Mouse (Mus musculus): Measurements from ENCODE around the gene Ckap5. TPM values are rescaled to one million over a fixed set of nuclear protein-coding genes. Genes with fewer than 3 reads are reported as not detected.
A peak's percentile ranks its signal among the peaks of the same experiment; 100 is the strongest.
"Not testable (repeated sequence)": the region's sequence is repeated elsewhere in the genome, so short reads cannot be mapped to it uniquely, and the experiment has no call there.

Gene Ckap5
- total RNA-seq (2017), result 35.8 to 49.7 TPM (median 41.9 TPM) in 3 replicates

DNA sequence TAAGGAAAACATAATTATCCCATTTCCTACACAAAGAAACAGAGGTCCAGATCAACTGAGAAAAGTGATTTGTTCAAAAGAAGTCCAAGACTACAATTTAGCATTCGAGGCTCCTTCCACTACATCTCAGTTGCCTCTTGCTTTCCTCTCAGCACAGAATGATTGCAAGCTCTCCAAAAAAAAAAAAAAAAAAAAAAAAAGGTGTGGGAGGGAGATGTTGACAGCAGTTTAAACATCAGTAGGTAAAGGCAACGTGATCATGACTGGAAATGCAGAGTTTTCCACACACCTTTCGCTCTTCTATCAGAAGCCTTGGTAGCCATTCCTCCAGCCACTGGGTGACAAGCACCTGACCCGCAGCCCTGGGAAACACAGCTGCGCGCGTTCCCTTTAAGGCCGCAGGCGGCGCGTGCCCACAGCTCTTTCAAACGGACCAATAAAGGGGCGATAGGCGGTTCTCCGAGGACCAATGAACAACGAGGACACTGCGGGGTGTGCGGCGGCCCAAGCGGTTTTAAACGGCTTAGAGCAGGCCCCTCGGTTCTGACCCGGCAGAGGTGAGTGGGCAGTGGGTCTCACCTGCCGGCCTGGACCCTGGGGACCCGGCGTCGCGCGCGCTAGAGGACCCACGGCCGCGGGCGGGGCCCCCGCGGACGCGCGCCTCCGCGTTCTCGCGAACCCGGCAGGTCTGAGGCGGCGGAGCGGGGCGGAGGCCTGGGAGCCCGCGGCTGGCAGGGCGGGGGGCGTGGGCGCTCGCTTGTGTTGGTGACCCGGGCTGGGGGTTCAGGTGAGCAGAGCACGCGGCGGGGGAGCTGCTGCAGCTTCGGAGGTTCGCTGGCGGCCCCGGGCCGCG lies at the start of gene Ckap5:
Gene Ckap5 (plus strand): TSS at position 469 of the 853 bp plus-strand sequence.
- peak; percentile 100 for ATAC-seq (replicated peaks; ENCODE audit: insufficient number of reproducible peaks, low FRiP score, low TSS enrichment, poor library complexity, severe bottlenecking)

DNA sequence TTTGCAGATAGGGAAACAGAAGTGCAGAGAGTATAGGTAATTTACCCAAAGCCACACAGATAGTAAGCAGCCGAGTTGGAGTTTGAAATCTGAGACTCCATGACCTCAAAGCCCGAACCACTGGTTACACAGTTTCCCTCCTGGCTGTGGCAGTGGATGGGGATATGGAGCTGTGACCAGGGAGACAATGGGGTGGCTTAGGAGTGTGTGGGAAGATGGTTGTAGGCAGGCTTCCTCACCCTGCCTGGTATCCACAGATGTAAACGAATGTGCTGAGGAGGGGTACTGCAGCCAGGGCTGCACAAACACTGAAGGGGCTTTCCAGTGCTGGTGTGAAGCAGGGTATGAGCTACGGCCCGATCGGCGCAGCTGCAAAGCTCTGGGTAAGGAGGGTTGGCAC lies 49.7 kb upstream of the Ckap5 start:
- ATAC-seq (replicated peaks; ENCODE audit: insufficient number of reproducible peaks, low FRiP score, low TSS enrichment, poor library complexity, severe bottlenecking), result no peak

DNA sequence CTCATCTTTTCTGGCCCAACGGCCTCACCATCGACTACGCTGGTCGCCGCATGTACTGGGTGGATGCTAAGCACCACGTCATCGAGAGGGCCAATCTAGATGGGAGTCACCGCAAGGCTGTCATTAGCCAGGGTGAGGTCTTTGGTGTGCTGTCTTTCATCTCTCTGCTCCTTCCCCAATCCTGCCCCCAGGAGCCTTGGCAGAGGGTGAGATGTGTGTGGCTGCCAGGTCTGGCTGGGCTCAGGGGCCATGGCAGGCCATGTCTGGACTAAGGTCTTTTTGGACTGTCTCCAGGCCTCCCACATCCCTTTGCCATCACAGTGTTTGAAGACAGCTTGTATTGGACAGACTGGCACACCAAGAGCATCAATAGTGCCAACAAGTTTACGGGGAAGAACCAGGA lies 46.2 kb upstream of the Ckap5 start:
- ATAC-seq (replicated peaks; ENCODE audit: insufficient number of reproducible peaks, low FRiP score, low TSS enrichment, poor library complexity, severe bottlenecking), result no peak

DNA sequence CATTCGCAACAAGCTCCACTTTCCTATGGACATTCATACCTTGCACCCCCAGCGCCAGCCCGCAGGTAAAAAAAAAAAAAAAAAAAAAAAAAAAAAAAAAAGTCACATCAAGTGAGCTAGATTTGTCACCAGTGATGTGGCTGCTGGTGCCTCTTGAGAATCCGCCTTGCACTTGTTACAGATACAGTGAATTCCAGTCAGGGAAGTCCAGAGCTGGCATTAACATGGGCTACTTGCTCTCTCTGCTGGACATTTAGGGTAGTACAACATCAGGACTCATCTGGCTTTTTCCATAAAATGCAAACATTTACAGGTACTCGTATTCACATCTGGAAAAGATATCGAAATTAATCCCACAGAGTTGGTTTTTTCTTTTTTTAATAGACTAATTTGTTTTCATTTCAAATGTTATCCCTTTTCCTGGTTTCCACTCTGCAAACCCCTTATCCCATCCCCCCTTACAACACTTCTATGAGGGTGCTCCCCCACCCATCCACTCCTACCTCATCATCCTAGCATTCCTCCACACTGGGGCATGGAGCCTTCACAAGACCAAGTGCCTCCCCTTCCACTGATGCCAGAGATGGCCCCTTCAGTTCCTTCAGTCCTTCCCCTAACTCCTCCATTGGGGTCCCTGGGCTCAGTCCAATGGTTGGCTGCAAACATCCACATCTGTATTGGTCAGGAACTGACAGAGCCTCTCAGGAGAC lies 45.6 kb upstream of the Ckap5 start:
- ATAC-seq (replicated peaks; ENCODE audit: insufficient number of reproducible peaks, low FRiP score, low TSS enrichment, poor library complexity, severe bottlenecking), result no peak; the same call in 1 of the 2 replicates

DNA sequence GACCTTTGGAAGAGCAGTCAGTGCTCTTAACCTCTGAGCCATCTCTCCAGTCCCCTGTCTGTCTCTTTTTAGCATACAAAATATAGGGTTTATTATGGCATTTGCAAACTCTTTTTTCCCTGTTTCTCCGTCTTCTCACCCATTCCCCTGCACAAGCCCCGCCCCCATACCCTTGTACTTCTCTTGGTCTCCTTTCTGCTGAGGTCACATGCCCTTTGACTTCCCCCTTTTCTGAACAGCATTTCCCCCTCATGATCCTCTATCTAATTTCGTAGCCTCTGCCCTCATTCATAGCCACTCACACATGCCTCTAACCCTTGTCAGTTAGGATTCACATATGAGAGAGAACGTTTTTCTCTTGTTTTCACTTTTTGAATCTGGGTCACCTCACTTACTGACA lies 41.9 kb upstream of the Ckap5 start:
- no peak for ATAC-seq (replicated peaks; ENCODE audit: insufficient number of reproducible peaks, low FRiP score, low TSS enrichment, poor library complexity, severe bottlenecking)

DNA sequence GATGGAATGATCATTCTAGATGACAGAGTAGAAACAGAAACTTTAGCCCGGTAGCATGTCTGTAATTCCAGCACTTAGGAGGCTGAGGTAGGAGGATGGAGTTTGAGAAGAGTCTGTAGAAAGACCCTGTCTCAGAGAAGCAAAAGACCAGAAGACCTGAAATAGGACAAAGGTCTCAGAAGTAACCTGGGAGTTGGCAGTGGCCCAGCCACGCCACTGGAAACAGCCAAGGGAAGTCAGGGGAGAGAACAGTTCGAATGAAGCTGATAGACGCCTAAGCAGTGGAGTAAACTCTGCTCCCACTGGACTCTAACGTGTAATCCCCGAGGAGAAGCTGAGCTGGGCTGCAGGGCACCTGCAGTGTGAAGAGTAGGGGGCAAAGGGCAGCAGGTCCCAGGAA lies 41.3 kb upstream of the Ckap5 start:
- ATAC-seq (replicated peaks; ENCODE audit: insufficient number of reproducible peaks, low FRiP score, low TSS enrichment, poor library complexity, severe bottlenecking), result no peak

DNA sequence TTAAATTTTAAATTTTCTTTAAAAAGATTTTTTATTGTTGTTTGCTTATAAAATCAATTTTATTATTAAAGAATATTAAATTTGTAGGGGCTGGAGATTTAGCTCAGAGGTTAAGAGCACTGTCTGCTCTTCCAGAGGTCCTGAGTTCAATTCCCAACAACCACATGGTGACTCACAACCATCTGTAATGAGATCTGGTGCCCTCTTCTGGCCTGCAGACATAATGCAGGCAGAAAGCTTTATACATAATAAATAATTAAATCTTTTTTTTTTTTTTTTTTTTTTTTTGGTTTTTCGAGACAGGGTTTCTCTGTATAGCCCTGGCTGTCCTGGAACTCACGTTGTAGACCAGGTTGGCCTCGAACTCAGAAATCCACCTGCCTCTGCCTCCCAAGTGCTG lies 39.3 kb upstream of the Ckap5 start:
- not testable (repeated sequence) for ATAC-seq (replicated peaks; ENCODE audit: insufficient number of reproducible peaks, low FRiP score, low TSS enrichment, poor library complexity, severe bottlenecking)

DNA sequence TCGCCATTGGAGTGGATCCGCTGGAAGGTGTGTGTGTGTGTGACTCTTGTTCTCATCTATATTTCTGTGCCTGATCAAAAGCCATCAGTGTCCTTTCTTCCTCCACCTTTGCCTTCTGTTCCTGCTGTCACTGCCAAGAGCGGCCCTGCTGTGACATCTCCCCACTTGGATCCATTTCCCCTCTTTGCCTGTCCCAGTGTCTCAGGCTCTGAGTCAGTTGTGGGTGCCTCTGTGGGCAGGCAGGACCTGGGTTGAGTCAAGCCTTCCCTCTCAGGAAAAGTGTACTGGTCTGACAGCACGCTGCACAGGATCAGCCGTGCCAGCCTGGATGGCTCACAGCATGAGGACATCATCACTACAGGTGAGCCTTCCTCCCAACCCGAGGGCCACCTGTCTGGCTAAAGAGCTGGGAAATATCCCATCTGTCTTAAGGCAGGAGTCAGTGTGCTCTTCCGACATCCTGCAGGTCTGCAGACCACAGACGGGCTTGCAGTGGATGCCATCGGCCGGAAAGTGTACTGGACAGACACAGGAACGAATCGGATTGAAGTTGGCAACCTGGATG lies 34.4 kb upstream of the Ckap5 start:
- ATAC-seq (replicated peaks; ENCODE audit: insufficient number of reproducible peaks, low FRiP score, low TSS enrichment, poor library complexity, severe bottlenecking), result no peak

DNA sequence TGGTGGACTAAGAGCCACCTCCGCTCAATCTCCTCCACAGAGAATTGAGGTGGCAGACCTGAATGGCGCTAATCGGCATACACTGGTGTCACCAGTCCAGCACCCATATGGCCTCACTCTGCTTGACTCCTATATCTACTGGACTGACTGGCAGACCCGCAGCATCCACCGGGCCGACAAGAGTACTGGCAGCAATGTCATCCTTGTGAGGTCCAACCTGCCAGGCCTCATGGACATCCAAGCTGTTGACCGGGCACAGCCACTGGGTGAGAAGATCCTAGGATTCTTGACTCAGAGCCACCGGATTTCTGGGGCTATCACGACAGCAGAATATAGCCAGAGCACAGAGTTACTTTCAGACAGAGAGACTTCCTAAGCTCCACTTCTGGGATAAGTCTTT lies 32.6 kb upstream of the Ckap5 start:
- ATAC-seq (replicated peaks; ENCODE audit: insufficient number of reproducible peaks, low FRiP score, low TSS enrichment, poor library complexity, severe bottlenecking), result no peak

DNA sequence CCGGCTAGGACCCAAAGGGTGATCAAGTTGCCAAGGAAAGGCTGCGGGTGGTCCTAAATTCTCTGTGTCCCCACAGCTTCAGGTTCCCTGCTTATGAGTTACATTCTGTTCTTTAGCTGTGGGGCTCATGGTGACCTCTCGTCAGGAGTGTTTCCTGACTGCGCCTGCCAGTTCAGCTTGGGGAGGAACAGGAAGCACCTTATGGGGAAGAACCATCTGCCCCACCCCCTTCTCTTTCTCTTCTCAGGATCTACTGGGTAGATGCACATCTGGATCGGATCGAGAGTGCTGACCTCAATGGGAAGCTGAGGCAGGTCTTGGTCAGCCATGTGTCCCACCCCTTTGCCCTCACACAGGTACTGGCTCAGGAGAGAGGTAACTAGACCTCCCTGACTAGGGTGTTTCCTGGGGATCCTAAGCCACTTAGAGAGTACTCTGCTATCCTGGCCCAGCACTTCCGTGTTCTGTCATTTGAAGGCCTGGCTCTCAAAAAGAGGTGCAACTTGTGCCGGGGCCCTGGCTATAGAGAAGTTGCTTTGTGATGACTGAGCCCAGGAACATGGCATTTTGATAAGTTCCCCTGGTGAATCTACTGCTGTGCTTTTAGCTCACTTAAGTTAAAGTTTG lies 28.4 kb upstream of the Ckap5 start:
- ATAC-seq (replicated peaks; ENCODE audit: insufficient number of reproducible peaks, low FRiP score, low TSS enrichment, poor library complexity, severe bottlenecking), result peak; percentile 77

DNA sequence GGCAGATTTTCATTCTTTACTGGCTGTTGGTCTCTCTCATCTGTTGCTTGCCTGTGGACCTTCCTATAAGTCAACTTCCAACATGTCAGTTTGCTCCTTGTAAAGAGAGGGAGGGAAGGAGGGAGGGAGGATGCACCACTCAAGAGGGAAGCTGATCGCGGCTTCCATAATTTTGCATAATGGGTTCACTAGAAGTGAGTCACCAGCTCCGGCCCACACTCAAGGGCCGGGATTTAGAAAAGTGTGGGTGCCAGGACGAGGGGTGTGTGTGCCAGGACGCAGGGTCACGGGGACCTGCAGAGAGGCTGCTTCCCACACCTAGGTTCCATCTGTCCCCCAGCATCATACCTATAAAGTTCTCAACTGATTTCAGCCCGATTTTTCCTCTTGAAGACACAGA lies 18.5 kb upstream of the Ckap5 start:
- no peak for ATAC-seq (replicated peaks; ENCODE audit: insufficient number of reproducible peaks, low FRiP score, low TSS enrichment, poor library complexity, severe bottlenecking)

DNA sequence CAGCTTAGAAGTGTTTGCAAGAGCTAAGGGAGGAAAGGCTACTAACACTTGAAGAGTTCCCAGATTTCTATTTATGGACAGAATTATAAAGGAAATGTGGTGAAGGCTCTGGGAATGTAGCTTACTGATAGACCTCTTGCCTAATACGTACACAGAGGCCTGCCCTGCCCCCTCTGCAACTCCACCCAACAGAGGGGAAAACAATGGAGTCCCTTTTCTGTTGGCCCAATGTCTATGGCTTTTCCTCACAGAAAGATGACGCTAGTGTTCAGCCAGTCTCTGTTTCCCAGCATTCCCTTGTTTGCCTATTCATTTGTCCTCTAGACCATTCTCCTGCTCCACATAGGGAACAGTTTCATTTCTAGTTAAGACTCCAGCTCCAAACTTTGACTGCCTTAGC lies 9.4 kb upstream of the Ckap5 start:
- no peak for ATAC-seq (replicated peaks; ENCODE audit: insufficient number of reproducible peaks, low FRiP score, low TSS enrichment, poor library complexity, severe bottlenecking)

DNA sequence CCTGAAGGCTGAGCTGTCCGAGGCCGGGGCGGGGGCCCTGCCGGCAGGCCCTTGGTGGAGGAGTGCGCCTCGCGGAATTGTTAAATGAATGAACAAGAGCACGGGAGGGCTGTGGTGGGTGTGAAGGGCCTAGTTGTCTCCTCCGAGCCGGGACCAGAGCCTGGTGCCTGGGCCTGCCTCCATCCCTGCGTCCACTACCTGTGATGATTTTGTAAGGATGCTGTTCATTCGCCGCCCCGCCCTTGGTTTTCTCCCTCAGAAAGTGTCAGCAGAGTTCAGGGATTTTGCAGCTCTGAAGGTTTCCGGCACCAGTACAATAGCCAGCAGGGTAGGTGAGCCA lies 555 bp downstream of the Ckap5 start:
- no peak for ATAC-seq (replicated peaks; ENCODE audit: insufficient number of reproducible peaks, low FRiP score, low TSS enrichment, poor library complexity, severe bottlenecking)

DNA sequence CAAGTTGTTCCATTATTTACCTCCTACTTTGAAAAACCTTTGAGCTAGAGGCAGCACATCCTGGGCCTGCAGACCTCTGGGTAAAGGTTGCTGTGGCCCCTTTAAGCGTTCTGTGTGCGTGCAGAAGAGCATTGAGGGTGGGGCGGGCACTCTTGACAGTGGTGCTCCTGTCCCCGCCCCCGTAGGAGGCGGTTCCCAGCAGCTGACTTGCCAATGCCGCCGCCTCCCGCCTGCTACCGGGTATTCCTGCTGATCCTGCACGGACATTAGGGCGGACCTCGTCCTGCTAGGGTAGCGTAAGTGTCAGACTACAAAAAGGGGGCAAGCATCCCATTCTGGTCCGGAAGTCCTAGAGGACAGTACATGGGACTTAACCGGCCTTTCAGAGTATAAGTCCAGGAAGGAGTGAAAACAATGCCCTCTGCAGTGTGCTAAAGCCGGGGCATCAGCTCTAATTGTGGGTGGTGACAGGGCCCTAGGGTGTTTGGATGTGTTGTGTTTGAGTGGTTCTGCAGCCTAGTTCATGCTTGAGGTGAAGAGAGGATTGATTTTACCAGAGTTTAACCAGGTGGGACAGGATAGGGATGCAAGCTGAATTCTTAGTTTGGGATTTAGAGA lies 11.1 kb downstream of the Ckap5 start:
- peak; percentile 100 for ATAC-seq (replicated peaks; ENCODE audit: insufficient number of reproducible peaks, low FRiP score, low TSS enrichment, poor library complexity, severe bottlenecking)

DNA sequence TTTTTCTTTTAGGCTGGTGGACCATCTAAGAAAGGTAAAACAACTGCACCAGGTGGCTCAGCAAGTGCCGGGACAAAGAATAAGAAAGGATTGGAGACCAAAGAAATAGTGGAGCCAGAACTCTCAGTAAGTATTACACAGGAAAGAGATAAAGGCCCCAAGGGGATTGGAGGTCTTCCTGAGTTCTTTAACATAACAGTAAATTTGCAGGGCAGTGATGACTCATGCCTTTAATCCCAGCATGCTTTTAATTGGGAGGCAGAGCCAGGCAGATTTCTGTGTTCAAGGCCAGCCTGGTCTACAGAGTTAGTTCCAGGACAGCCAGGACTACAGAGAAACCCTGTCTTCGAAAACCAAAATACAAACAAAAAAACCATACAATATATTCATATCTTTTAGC lies 41.6 kb downstream of the Ckap5 start:
- ATAC-seq (replicated peaks; ENCODE audit: insufficient number of reproducible peaks, low FRiP score, low TSS enrichment, poor library complexity, severe bottlenecking), result no peak

DNA sequence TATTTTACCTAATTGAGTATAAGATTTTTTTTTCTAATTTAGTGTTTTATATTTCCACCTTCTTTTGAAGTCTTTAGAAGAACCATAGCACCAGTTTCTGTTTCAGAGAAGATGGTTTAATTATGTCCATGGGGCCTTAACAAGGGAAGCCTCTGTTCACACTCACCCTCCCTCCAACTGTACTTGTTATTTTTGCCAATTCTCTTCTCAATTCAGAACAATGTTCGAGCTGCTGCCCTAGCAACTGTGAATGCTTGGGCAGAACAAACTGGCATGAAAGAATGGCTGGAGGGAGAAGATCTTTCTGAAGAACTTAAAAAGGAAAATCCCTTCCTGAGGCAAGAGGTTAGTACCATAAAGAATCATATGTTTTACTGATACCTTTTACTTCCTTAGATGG lies 54.3 kb downstream of the Ckap5 start:
- ATAC-seq (replicated peaks; ENCODE audit: insufficient number of reproducible peaks, low FRiP score, low TSS enrichment, poor library complexity, severe bottlenecking), result no peak

DNA sequence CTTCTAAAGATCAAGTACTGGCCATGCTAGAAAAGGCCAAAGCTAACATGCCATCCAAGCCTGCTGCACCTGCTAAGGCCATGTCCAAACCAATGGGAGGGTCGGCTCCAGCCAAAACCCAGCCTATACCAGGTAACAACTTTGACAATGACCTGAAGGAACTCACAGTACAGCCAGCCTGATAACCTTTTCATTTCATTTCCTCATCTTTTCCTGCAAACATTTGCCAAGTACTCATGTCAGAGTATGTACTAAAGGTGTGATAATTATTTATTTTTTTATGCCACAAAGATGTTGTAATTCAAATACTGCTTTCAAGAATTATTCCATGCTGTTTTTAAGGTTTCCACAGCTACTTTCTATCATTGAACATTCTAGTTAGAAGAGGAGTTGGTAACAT lies 59.7 kb downstream of the Ckap5 start:
- ATAC-seq (replicated peaks; ENCODE audit: insufficient number of reproducible peaks, low FRiP score, low TSS enrichment, poor library complexity, severe bottlenecking), result no peak

DNA sequence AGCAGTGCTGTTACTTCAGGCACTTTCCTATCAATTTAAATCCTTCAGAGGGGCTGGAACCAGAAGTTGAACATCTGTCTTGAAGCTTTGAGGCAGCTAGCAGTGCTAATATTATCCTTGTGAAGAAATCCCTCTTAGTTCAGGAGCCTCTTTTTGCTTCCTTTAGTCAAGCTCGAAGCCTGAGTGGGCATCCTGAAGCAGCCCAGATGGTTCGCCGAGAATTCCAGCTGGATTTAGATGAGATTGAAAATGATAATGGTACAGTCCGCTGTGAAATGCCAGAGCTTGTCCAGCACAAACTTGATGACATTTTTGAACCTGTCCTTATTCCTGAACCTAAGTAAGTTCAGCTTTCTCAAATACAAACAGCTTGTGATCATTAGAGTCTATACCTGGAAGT lies 73.9 kb downstream of the Ckap5 start:
- ATAC-seq (replicated peaks; ENCODE audit: insufficient number of reproducible peaks, low FRiP score, low TSS enrichment, poor library complexity, severe bottlenecking), result no peak

DNA sequence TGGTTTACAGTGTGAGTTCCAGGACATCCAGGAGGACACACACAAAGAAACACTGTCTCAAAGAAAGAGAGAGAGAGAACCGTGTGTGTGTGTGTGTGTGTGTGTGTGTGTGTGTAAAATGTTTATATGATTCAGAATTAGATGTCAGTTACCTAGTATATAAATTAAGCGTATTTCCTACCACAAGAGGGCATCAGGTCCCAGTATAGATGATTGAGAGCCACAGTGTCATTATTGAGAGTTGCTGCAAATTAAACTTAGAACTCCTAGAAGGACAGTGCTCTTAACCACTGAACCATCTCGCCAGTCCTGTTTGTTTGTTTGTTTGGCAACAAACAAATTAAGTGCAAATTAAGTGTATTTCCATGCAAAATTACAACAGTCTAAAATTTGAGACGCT lies 75.8 kb downstream of the Ckap5 start:
- ATAC-seq (replicated peaks; ENCODE audit: insufficient number of reproducible peaks, low FRiP score, low TSS enrichment, poor library complexity, severe bottlenecking), result no peak

Measured in monocyte, adult 5-6 weeks (primary cell).